Mouse (Mus musculus) limb, embryonic 11.5 days (tissue): ENCODE data around the gene Osbpl10. TPM values are rescaled to one million over a fixed set of nuclear protein-coding genes. Genes with fewer than 3 reads are reported as not detected.

ENCODE experiments used
- ATAC-seq: fragments of 200-750 bp; cut with Nextera tagmentation; 2 replicates; pipeline ENCODE4 v1.8.0; 2017; ENCODE audit warnings: low read depth; ENCODE audit not compliant: insufficient number of reproducible peaks, low FRiP score, low TSS enrichment
- DNase-seq: peaks from one replicate; pipeline ENCODE4 v3.0.0-alpha.2; 2015; ENCODE audit warnings: low spot score
- H3K27ac ChIP-seq: fragments of 300-500 bp; sonication (generic); replicated peaks from 2 replicates; pipeline ENCODE4 v1.5.1; 2014; ENCODE audit warnings: low read depth, mild to moderate bottlenecking, low read length
- H3K27me3 ChIP-seq: fragments of 300-500 bp; sonication (generic); 2 replicates; pipeline ENCODE4 v1.6.1; 2014; ENCODE audit warnings: mild to moderate bottlenecking, low read length, mixed read lengths; ENCODE audit not compliant: control insufficient read depth, insufficient read depth
- H3K36me3 ChIP-seq: fragments of 300-500 bp; sonication (generic); 2 replicates; pipeline ENCODE4 v1.6.1; 2014; ENCODE audit warnings: mild to moderate bottlenecking, low read length, moderate library complexity, mixed read lengths; ENCODE audit not compliant: control insufficient read depth, insufficient read depth
- H3K4me1 ChIP-seq: fragments of 300-500 bp; sonication (generic); 2 replicates; pipeline ENCODE4 v1.6.1; 2014; ENCODE audit warnings: low read length, mixed read lengths; ENCODE audit not compliant: control insufficient read depth, insufficient read depth
- H3K4me2 ChIP-seq: fragments of 300-500 bp; sonication (generic); 2 replicates; pipeline ENCODE4 v1.6.1; 2014; ENCODE audit warnings: low read depth, mild to moderate bottlenecking, moderate library complexity; ENCODE audit not compliant: severe bottlenecking
- H3K4me3 ChIP-seq: fragments of 300-500 bp; sonication (generic); 2 replicates; pipeline ENCODE4 v1.5.1; 2014; ENCODE audit warnings: low read depth, low read length
- H3K9ac ChIP-seq: fragments of 300-500 bp; sonication (generic); 2 replicates; pipeline ENCODE4 v1.6.1; 2014; ENCODE audit warnings: mild to moderate bottlenecking, low read length
- H3K9me3 ChIP-seq: fragments of 300-500 bp; sonication (generic); 2 replicates; pipeline ENCODE4 v1.6.1; 2016; ENCODE audit warnings: low read length; ENCODE audit not compliant: control insufficient read depth
- whole genome bisulfite sequencing: fragments of 180-500 bp; shearing (Covaris S2); extraction: QIAGEN DNeasy Blood & Tissue Kit; methylation state at CpG from one replicate; pipeline ENCODE4 v1.1.7; 2014; 5-methylcytosine and 5-hydroxymethylcytosine counted together
- polyA plus RNA-seq: library from polyadenylated mRNA; unstranded; fragments of >200 nt; fragmentation: Nextera tagmentation; extraction: Ambion mirVana; gene quantifications from 2 replicates; pipeline ENCODE4 v1.2.1, GENCODE M21; 2014

Gene Osbpl10
- polyA plus RNA-seq, 1 experiment from 2014 or later, result 1.3 TPM

GRCm38 (mm10) chr9:115221265-115221664 lies 242.9 kb downstream of the Osbpl10 start:
- Histone ChIP-seq H3K4me3 (no peak overlapping the region), H3K4me1 (no peaks in the 10 kb centered on the region), H3K36me3 (no peaks in the 10 kb centered on the region), H3K9ac (no peak overlapping the region), H3K27ac (no peak overlapping the region), H3K4me2 (no peak overlapping the region), H3K27me3 (no peaks in the 10 kb centered on the region), H3K9me3 (no peaks in the 10 kb centered on the region)
- DNase-seq, result no peak
- 90% methylated on average over 7 of the region's 7 CpGs for WGBS
- ATAC-seq, result no peak

GRCm38 (mm10) chr9:115224744-115225354 lies 246.5 kb downstream of the Osbpl10 start:
- no peak overlapping the region for H3K4me3 ChIP-seq
- 68% methylated on average over 7 of the region's 7 CpGs for WGBS
- H3K27me3 ChIP-seq, result no peaks in the 10 kb centered on the region
- H3K9me3 ChIP-seq, result no peaks in the 10 kb centered on the region
- no peak overlapping the region for H3K9ac ChIP-seq
- DNase-seq (no peak), ATAC-seq (no peak)
- no peak overlapping the region for H3K4me2 ChIP-seq
- H3K36me3 ChIP-seq, result no peaks in the 10 kb centered on the region
- H3K4me1 ChIP-seq, result no peaks in the 10 kb centered on the region
- H3K27ac ChIP-seq, result no peak overlapping the region

- H3K27ac ChIP-seq, result no peak overlapping the region
- no peaks in the 10 kb centered on the region for H3K9me3 ChIP-seq
- 74% methylated on average over 4 of the region's 4 CpGs for WGBS
- H3K4me2 ChIP-seq, result no peak overlapping the region
- H3K4me1 ChIP-seq, result no peaks in the 10 kb centered on the region
- ATAC-seq (no peak), DNase-seq (no peak)
- no peak overlapping the region for H3K9ac ChIP-seq
- H3K36me3 ChIP-seq, result no peaks in the 10 kb centered on the region
- no peaks in the 10 kb centered on the region for H3K27me3 ChIP-seq
- no peak overlapping the region for H3K4me3 ChIP-seq
These were observed 250.8 kb downstream of the Osbpl10 start for GRCm38 (mm10) chr9:115229145-115229544.

- H3K4me3 ChIP-seq, result no peak overlapping the region
- no peak for DNase-seq
- no peaks in the 10 kb centered on the region for H3K27me3 ChIP-seq
- ATAC-seq, result no peak
- no peaks in the 10 kb centered on the region for H3K36me3 ChIP-seq
- H3K4me2 ChIP-seq, result no peak overlapping the region
- H3K4me1 ChIP-seq, result no peaks in the 10 kb centered on the region
- WGBS, result 77% methylated on average over 10 of the region's 10 CpGs
- no peak overlapping the region for H3K27ac ChIP-seq
- no peaks in the 10 kb centered on the region for H3K9me3 ChIP-seq
- no peak overlapping the region for H3K9ac ChIP-seq
These were observed 251.3 kb downstream of the Osbpl10 start for GRCm38 (mm10) chr9:115229676-115230075.

GRCm38 (mm10) chr9:115230141-115230540 lies 251.8 kb downstream of the Osbpl10 start:
- WGBS, result 26% methylated on average over 3 of the region's 3 CpGs
- Histone ChIP-seq H3K9ac (no peak overlapping the region), H3K27me3 (no peaks in the 10 kb centered on the region), H3K36me3 (no peaks in the 10 kb centered on the region), H3K9me3 (no peaks in the 10 kb centered on the region), H3K4me1 (no peaks in the 10 kb centered on the region), H3K27ac (no peak overlapping the region), H3K4me2 (no peak overlapping the region), H3K4me3 (no peak overlapping the region)
- ATAC-seq (no peak), DNase-seq (no peak)

GRCm38 (mm10) chr9:115231476-115231875 lies 253.1 kb downstream of the Osbpl10 start:
- Histone ChIP-seq H3K9me3 (no peaks in the 10 kb centered on the region), H3K4me3 (no peak overlapping the region)
- 95% methylated on average over 3 of the region's 3 CpGs for WGBS

GRCm38 (mm10) chr9:115233721-115234120 lies 255.4 kb downstream of the Osbpl10 start:
- no peak overlapping the region for H3K9ac ChIP-seq
- ATAC-seq (no peak), DNase-seq (no peak)
- H3K4me3 ChIP-seq, result no peak overlapping the region
- no peaks in the 10 kb centered on the region for H3K4me1 ChIP-seq
- 93% methylated on average over 5 of the region's 5 CpGs for WGBS
- H3K27ac ChIP-seq, result no peak overlapping the region
- no peaks in the 10 kb centered on the region for H3K9me3 ChIP-seq
- H3K36me3 ChIP-seq, result no peaks in the 10 kb centered on the region
- H3K4me2 ChIP-seq, result no peak overlapping the region
- H3K27me3 ChIP-seq, result no peaks in the 10 kb centered on the region

More at GRCm38 (mm10) chr9:115231476-115231875, 253.1 kb downstream of the Osbpl10 start:
- Histone ChIP-seq H3K27me3 (no peaks in the 10 kb centered on the region), H3K27ac (no peak overlapping the region), H3K9ac (no peak overlapping the region), H3K4me2 (no peak overlapping the region), H3K4me1 (no peaks in the 10 kb centered on the region), H3K36me3 (no peaks in the 10 kb centered on the region)
- ATAC-seq (no peak), DNase-seq (no peak)

GRCm38 (mm10) chr9:115234561-115234960 lies 256.2 kb downstream of the Osbpl10 start:
- Histone ChIP-seq H3K4me3 (no peak overlapping the region), H3K36me3 (no peaks in the 10 kb centered on the region), H3K4me1 (no peaks in the 10 kb centered on the region), H3K9me3 (no peaks in the 10 kb centered on the region), H3K27ac (no peak overlapping the region), H3K4me2 (no peak overlapping the region), H3K27me3 (no peaks in the 10 kb centered on the region), H3K9ac (no peak overlapping the region)
- 89% methylated on average over 2 of the region's 2 CpGs for WGBS
- no peak for ATAC-seq
- DNase-seq, result no peak

GRCm38 (mm10) chr9:115236352-115236841 lies 258.0 kb downstream of the Osbpl10 start:
- no peak for ATAC-seq
- peaks cover 10% of the 10 kb centered on the region; the same call in 1 of the 2 replicates for H3K36me3 ChIP-seq
- DNase-seq, result no peak
- no peaks in the 10 kb centered on the region for H3K9me3 ChIP-seq
- no peak overlapping the region for H3K9ac ChIP-seq
- H3K27me3 ChIP-seq, result no peaks in the 10 kb centered on the region
- 90% methylated on average over 8 of the region's 8 CpGs for WGBS
- H3K4me2 ChIP-seq, result no peak overlapping the region
- H3K27ac ChIP-seq, result no peak overlapping the region
- H3K4me3 ChIP-seq, result no peak overlapping the region
- H3K4me1 ChIP-seq, result no peaks in the 10 kb centered on the region
